37 mouse cellular contexts compared by ENCODE assay signal in genomic region chr3:154288429-154289069, GRCm38 (mm10). TPM values are rescaled to one million over a fixed set of nuclear protein-coding genes. Genes with fewer than 3 reads are reported as not detected.
DNase-seq lines count a peak whose midpoint lies in the region; ATAC-seq and TF ChIP-seq lines count a peak whose summit lies in the region.
"Had no signal": no experiment of that assay in that cellular context is flagged by ENCODE, and none has a peak within 500 bp of the region (broad histone marks: within the 10 kb centered on the region; RNA-seq: fewer than 3 reads in every experiment).

No protein-coding gene starts in this region.

- no peak overlapping the region for H3K27ac ChIP-seq in forebrain, embryonic 15.5 days (replicated peaks)
- no peak overlapping the region for H3K27ac ChIP-seq in midbrain, postnatal 0 days (ENCODE audit: low read depth, low read length)
- H3K27ac ChIP-seq: embryonic facial prominence, embryonic 12.5 days; hindbrain, embryonic 12.5 days; kidney, postnatal 0 days; limb, embryonic 10.5 days; limb, embryonic 15.5 days; liver, embryonic 13.5 days; neural tube, embryonic 13.5 days; stomach, postnatal 0 days had no signal

- DNase-seq in left cerebral cortex, postnatal 36 days (ENCODE audit: low spot score in 2 of 2) = peak; percentile 28 to 51
- no peak for DNase-seq in left cerebral cortex, postnatal 4 days
- DNase-seq in G1E (ENCODE audit: low spot score) = no peak
- no peak for DNase-seq in midbrain, postnatal 0 days (ENCODE audit: low spot score)
- DNase-seq: adrenal gland, postnatal 14 days; cerebellum, adult 8-10 months; cerebellum, postnatal 25 days; embryo, embryonic 11 days; heart, postnatal 14 days; kidney, adult 8-10 months; kidney, postnatal 4 days; layer of hippocampus, postnatal 36 days; liver, embryonic 13.5 days; lung, adult 18-20 months; lung, postnatal 4 days; right cerebral cortex, postnatal 14 days; spleen, adult 18-20 months; thymus, postnatal 4 days had no signal

- H3K9me3 ChIP-seq in G1E (replicated peaks) = peaks cover 57% of the 10 kb centered on the region
- no peaks in the 10 kb centered on the region for H3K9me3 ChIP-seq in forebrain, embryonic 15.5 days
- no peaks in the 10 kb centered on the region for H3K9me3 ChIP-seq in midbrain, postnatal 0 days (ENCODE audit: low read length)
- H3K9me3 ChIP-seq: embryonic facial prominence, embryonic 12.5 days; hindbrain, embryonic 12.5 days; limb, embryonic 10.5 days; limb, embryonic 15.5 days; liver, embryonic 13.5 days; neural tube, embryonic 13.5 days had no signal

- no peaks in the 10 kb centered on the region for H3K4me1 ChIP-seq in G1E (ENCODE audit: insufficient read depth, low read depth, low read length)
- H3K4me1 ChIP-seq in forebrain, embryonic 15.5 days = no peaks in the 10 kb centered on the region
- H3K4me1 ChIP-seq in midbrain, postnatal 0 days (ENCODE audit: insufficient read depth, low read length) = no peaks in the 10 kb centered on the region
- H3K4me1 ChIP-seq: hindbrain, embryonic 12.5 days; liver, embryonic 13.5 days; neural tube, embryonic 13.5 days had no signal

- ATAC-seq in G1E (ENCODE audit: extremely low read depth, insufficient number of reproducible peaks, low FRiP score, poor library complexity, severe bottlenecking) = no peak
- ATAC-seq in common myeloid progenitor, adult 5-6 weeks (replicated peaks; ENCODE audit: low read depth, poor library complexity, severe bottlenecking) = peak; percentile 47; the same call in 1 of the 2 replicates
- peak; percentile 66 for ATAC-seq in megakaryocyte progenitor cell, adult 5-6 weeks (replicated peaks; ENCODE audit: poor library complexity)
- no peak for ATAC-seq in forebrain, embryonic 15.5 days (replicated peaks)
- no peak for ATAC-seq in midbrain, postnatal 0 days (ENCODE audit: low FRiP score)
- ATAC-seq: forebrain, embryonic 14.5 days; intestine, embryonic 16.5 days; lung, postnatal 0 days; midbrain, embryonic 16.5 days had no signal

- H3K4me3 ChIP-seq in G1E (ENCODE audit: low read depth, low read length) = peak overlapping the region; percentile 25; the same call in 1 of the 2 replicates
- no peak overlapping the region for H3K4me3 ChIP-seq in forebrain, embryonic 15.5 days
- H3K4me3 ChIP-seq in midbrain, postnatal 0 days (ENCODE audit: low read depth, low read length) = no peak overlapping the region
- H3K4me3 ChIP-seq: embryonic facial prominence, embryonic 12.5 days; hindbrain, embryonic 12.5 days; limb, embryonic 10.5 days; limb, embryonic 15.5 days; liver, embryonic 13.5 days; neural tube, embryonic 13.5 days had no signal

- no peak overlapping the region for H3K9ac ChIP-seq in forebrain, embryonic 15.5 days (replicated peaks)
- H3K9ac ChIP-seq in midbrain, postnatal 0 days (replicated peaks; ENCODE audit: low read length, poor library complexity, severe bottlenecking) = no peak overlapping the region
- H3K9ac ChIP-seq: embryonic facial prominence, embryonic 12.5 days; hindbrain, embryonic 12.5 days; limb, embryonic 15.5 days; liver, embryonic 13.5 days; neural tube, embryonic 13.5 days had no signal

- intact Hi-C loops in left cerebral cortex, postnatal 36 days (cut with DNase I) = no loop called here
- intact Hi-C loops in left cerebral cortex, postnatal 4 days (cut with DNase I) = no loop called here

- H3K36me3 ChIP-seq in G1E (replicated peaks) = no peaks in the 10 kb centered on the region
- H3K36me3 ChIP-seq in forebrain, embryonic 15.5 days = no peaks in the 10 kb centered on the region
- H3K36me3 ChIP-seq in midbrain, postnatal 0 days (ENCODE audit: insufficient read depth, low read length) = no peaks in the 10 kb centered on the region
- H3K36me3 ChIP-seq: embryonic facial prominence, embryonic 12.5 days; hindbrain, embryonic 12.5 days; limb, embryonic 10.5 days; limb, embryonic 15.5 days; liver, embryonic 13.5 days; neural tube, embryonic 13.5 days had no signal

- no peaks in the 10 kb centered on the region for H3K27me3 ChIP-seq in G1E (ENCODE audit: insufficient read depth, low read length)
- no peaks in the 10 kb centered on the region for H3K27me3 ChIP-seq in forebrain, embryonic 15.5 days
- H3K27me3 ChIP-seq in midbrain, postnatal 0 days (ENCODE audit: insufficient read depth, low read length) = no peaks in the 10 kb centered on the region
- H3K27me3 ChIP-seq: hindbrain, embryonic 12.5 days; liver, embryonic 13.5 days; neural tube, embryonic 13.5 days had no signal

- no peak overlapping the region for H3K4me2 ChIP-seq in forebrain, embryonic 15.5 days (replicated peaks)
- no peak overlapping the region for H3K4me2 ChIP-seq in midbrain, postnatal 0 days (ENCODE audit: low read depth, low read length, poor library complexity, severe bottlenecking)
- H3K4me2 ChIP-seq: embryonic facial prominence, embryonic 12.5 days; hindbrain, embryonic 12.5 days; limb, embryonic 15.5 days; liver, embryonic 13.5 days; midbrain, embryonic 11.5 days; neural tube, embryonic 13.5 days had no signal

- no peak for TF ChIP-seq CTCF in G1E (IDR thresholded peaks at IDR 0.05; ENCODE audit: low read depth, low read length)
- no peak for TF ChIP-seq CTCF in midbrain, postnatal 0 days (IDR thresholded peaks at IDR 0.05)

- 80% methylated on average over 4 of the region's 4 CpGs for WGBS in forebrain, embryonic 15.5 days
- WGBS in midbrain, postnatal 0 days = 82% methylated on average over 4 of the region's 4 CpGs

RNA-seq across cellular contexts. Expression of gene Lhx8, which starts 41.9 kb away (rescaled TPM):
- 1 to 10 TPM in 1 of 2 experiments, under 1 TPM in 1; 0.25 to 1.6 TPM for total RNA-seq in left cerebral cortex, postnatal 36 days (2021)
- total RNA-seq in left cerebral cortex, postnatal 4 days (2021) = 1 to 10 TPM; 1.7 to 4.8 TPM
- total RNA-seq in G1E (2014; fragmentation: Nextera tagmentation) = not detected in 2 replicates
- total RNA-seq in G1E (2017) = 0.16 TPM in 1 of 2 replicates, not detected in the other
- not detected in 2 replicates for polyA plus RNA-seq in G1E (2012)
- total RNA-seq in common myeloid progenitor, adult 5-6 weeks (2017) = not detected in 2 replicates
- not detected in 2 replicates for total RNA-seq in megakaryocyte progenitor cell, adult 5-6 weeks (2015)
- total RNA-seq in megakaryocyte progenitor cell, adult 5-6 weeks (2017) = not detected in 2 replicates
- polyA plus RNA-seq in forebrain, embryonic 15.5 days (2015; fragmentation: Nextera tagmentation; extraction: Ambion mirVana) = 22.6 and 25.3 TPM in 2 replicates
- total RNA-seq in midbrain, postnatal 0 days (2014; rRNA removed) = 0.49 TPM in 1 of 2 replicates, not detected in the other
- 0.58 and 1.0 TPM in 2 replicates for polyA plus RNA-seq in midbrain, postnatal 0 days (2015; fragmentation: Nextera tagmentation; extraction: Ambion mirVana)
- total RNA-seq: heart, adult 8-10 months; heart, postnatal 14 days; layer of hippocampus, adult 8-10 months; layer of hippocampus, postnatal 36 days; MEL had no signal
- polyA plus RNA-seq: C2C12; intestine, embryonic 16.5 days; kidney, postnatal 0 days; limb, embryonic 10.5 days; liver, embryonic 13.5 days; lung, postnatal 0 days; neural tube, embryonic 13.5 days; stomach, postnatal 0 days had no signal

Comparison
In these comparisons a context has a peak if more than half of its experiments do, and no peak if none do; other contexts are left out.
1. DNase-seq: peak in left cerebral cortex, postnatal 36 days (2 of 2); none in left cerebral cortex, postnatal 4 days (single experiment), G1E (single experiment) and midbrain, postnatal 0 days (single experiment).
2. ATAC-seq: peak in common myeloid progenitor, adult 5-6 weeks (single experiment) and megakaryocyte progenitor cell, adult 5-6 weeks (single experiment); none in G1E (single experiment), forebrain, embryonic 15.5 days (single experiment) and midbrain, postnatal 0 days (single experiment).